Mouse (Mus musculus) ES-Bruce4 (cell line): ENCODE measurements at regions not wholly inside any gene's neighbourhood (a gene's known extent, or its start where the extent isn't known, plus 50 kb on each side); places are given as distances from the start of the nearest gene placed in this dataset.

Source experiments
- H3K27ac ChIP-seq: 2 replicates; pipeline ENCODE4 v1.5.1; 2012; ENCODE audit warnings: low read length, inconsistent platforms; ENCODE audit not compliant: insufficient read depth
- H3K27me3 ChIP-seq: 2 replicates; pipeline ENCODE4 v1.6.1; 2012; ENCODE audit warnings: mild to moderate bottlenecking, low read length, inconsistent platforms; ENCODE audit not compliant: control insufficient read depth, poor library complexity, insufficient read depth, severe bottlenecking
- H3K36me3 ChIP-seq: 2 replicates; pipeline ENCODE4 v1.6.1; 2012; ENCODE audit warnings: inconsistent platforms, mild to moderate bottlenecking, low read length, moderate library complexity; ENCODE audit not compliant: control insufficient read depth, poor library complexity, insufficient read depth, severe bottlenecking
- H3K4me1 ChIP-seq: one replicate; pipeline ENCODE4 v1.8.1; 2011; ENCODE audit warnings: low read length; ENCODE audit not compliant: control insufficient read depth, insufficient read depth
- H3K4me3 ChIP-seq: 2 replicates; pipeline ENCODE4 v1.5.1; 2011; ENCODE audit warnings: low read depth, mild to moderate bottlenecking, low read length
- H3K9ac ChIP-seq: 2 replicates; pipeline ENCODE4 v1.6.1; 2012; ENCODE audit warnings: low read depth, mild to moderate bottlenecking, inconsistent platforms; ENCODE audit not compliant: poor library complexity, severe bottlenecking
- H3K9me3 ChIP-seq: replicated peaks from 2 replicates; pipeline ENCODE4 v1.6.1; 2012; ENCODE audit warnings: mild to moderate bottlenecking, low read length, inconsistent platforms; ENCODE audit not compliant: control insufficient read depth, poor library complexity, insufficient read depth, severe bottlenecking
- CTCF ChIP-seq: IDR thresholded peaks from one replicate; pipeline ENCODE4 v1.8.1; 2011; ENCODE audit warnings: low read depth, low read length
- EP300 ChIP-seq: IDR thresholded peaks from 2 replicates; pipeline ENCODE4 v1.6.1; 2011; ENCODE audit warnings: low read depth, low read length; ENCODE audit not compliant: insufficient read depth
- POLR2A ChIP-seq: IDR thresholded peaks from one replicate; pipeline ENCODE4 v1.8.1; 2011; ENCODE audit warnings: low read length; ENCODE audit not compliant: insufficient read depth

DNA sequence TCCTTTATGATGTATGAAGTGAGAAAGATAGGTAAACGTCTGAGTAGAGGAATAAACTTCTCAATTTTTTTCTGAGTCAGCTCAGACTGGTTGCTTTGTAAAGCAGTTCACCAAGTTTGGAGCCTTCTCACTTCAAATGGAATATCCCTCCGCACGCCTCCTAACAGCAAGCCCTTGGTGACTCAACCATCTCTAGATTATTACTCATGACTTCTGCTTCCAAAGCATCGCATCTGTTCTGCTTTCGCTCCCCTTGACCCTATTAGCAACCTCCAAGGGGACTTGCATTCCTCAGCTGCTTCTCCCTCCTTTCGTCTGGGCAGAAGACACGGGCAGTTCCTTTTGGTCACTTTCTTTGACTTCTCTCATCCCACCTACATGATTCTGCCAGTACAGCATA lies 214.9 kb downstream of the Gm5426 start:
- no peak for TF ChIP-seq EP300
- TF ChIP-seq CTCF = no peak
- TF ChIP-seq POLR2A = no peak
- Histone ChIP-seq H3K9ac (no peak overlapping the region), H3K36me3 (no peaks in the 10 kb centered on the region), H3K27me3 (no peaks in the 10 kb centered on the region), H3K9me3 (no peaks in the 10 kb centered on the region), H3K4me1 (no peaks in the 10 kb centered on the region), H3K27ac (no peak overlapping the region), H3K4me3 (no peak overlapping the region)

DNA sequence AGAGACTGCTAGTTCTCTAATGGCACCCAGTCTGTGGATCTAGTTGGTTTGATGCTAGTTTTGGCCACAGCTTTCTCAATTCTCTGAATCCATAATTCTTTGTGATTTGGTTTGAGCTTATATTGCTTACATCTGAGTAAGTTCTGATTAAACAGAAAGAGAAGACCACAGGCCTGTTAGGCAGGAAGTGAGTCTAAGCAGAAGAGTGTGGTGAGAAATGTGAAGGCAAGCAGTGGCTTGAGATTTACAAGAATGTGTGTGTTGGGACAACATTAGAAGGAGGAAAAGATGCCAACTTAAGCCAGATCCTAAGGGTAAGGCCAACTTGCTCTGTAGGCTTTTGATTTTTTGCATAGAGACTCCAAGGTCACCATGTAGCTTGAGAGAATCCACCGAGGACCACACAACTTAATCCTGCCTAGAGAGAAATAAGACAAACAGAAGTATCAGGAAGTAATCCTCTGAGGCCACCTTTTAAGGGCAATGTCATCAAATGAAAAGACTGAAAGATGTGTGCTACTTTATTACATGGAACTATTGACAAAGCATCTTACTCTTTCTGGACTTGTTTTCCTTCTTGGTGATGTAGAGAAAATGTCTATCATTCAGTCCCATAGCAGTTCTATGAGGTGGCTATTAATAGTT lies 220.7 kb downstream of the Gm5426 start:
- Histone ChIP-seq H3K27ac (no peak overlapping the region), H3K9ac (no peak overlapping the region), H3K36me3 (no peaks in the 10 kb centered on the region), H3K4me3 (no peak overlapping the region), H3K27me3 (no peaks in the 10 kb centered on the region), H3K4me1 (no peaks in the 10 kb centered on the region), H3K9me3 (no peaks in the 10 kb centered on the region)
- no peak for TF ChIP-seq POLR2A
- TF ChIP-seq EP300 = no peak
- no peak for TF ChIP-seq CTCF

GRCm38 (mm10) chr10:96357632-96358031 lies 221.2 kb downstream of the Gm5426 start:
- TF ChIP-seq CTCF = no peak
- no peak for TF ChIP-seq EP300
- no peak for TF ChIP-seq POLR2A
- no peaks in the 10 kb centered on the region for H3K9me3 ChIP-seq
- no peaks in the 10 kb centered on the region for H3K27me3 ChIP-seq
- H3K9ac ChIP-seq = no peak overlapping the region
- no peaks in the 10 kb centered on the region for H3K4me1 ChIP-seq
- H3K27ac ChIP-seq = no peak overlapping the region
- no peak overlapping the region for H3K4me3 ChIP-seq
- H3K36me3 ChIP-seq = no peaks in the 10 kb centered on the region

GRCm38 (mm10) chr10:96358984-96359383 lies 222.6 kb downstream of the Gm5426 start:
- Histone ChIP-seq H3K27ac (no peak overlapping the region), H3K4me3 (no peak overlapping the region), H3K4me1 (no peaks in the 10 kb centered on the region), H3K9me3 (no peaks in the 10 kb centered on the region), H3K36me3 (no peaks in the 10 kb centered on the region), H3K9ac (no peak overlapping the region), H3K27me3 (no peaks in the 10 kb centered on the region)
- TF ChIP-seq POLR2A = no peak
- TF ChIP-seq EP300 = no peak
- no peak for TF ChIP-seq CTCF

DNA sequence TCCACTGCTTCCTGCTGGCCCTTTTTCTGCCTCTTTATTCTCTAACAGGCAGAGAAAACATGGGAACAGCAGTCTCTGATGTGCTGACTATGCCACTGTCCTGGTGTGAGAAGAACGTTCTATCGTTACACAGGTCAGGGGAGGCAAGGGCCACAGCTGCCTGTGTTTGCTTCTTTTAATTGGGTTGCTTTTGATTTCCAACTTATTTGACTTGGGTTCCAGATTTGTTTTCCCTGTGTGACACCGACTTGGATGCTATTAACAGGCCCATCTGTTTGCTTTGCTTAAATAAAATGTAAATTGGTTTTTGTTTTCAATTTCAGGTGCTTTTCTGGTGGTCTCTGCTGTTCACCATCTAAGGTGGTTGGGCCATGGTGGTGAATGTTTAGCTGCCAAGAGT lies 225.8 kb downstream of the Gm5426 start:
- Histone ChIP-seq H3K9me3 (no peaks in the 10 kb centered on the region), H3K9ac (no peak overlapping the region), H3K27me3 (no peaks in the 10 kb centered on the region), H3K36me3 (no peaks in the 10 kb centered on the region), H3K27ac (no peak overlapping the region), H3K4me1 (no peaks in the 10 kb centered on the region), H3K4me3 (no peak overlapping the region)
- TF ChIP-seq POLR2A = no peak

GRCm38 (mm10) chr10:96363867-96364266 lies 227.5 kb downstream of the Gm5426 start:
- TF ChIP-seq POLR2A = no peak
- TF ChIP-seq CTCF = no peak
- no peak for TF ChIP-seq EP300
- Histone ChIP-seq H3K27me3 (no peaks in the 10 kb centered on the region), H3K4me1 (no peaks in the 10 kb centered on the region), H3K36me3 (no peaks in the 10 kb centered on the region), H3K9me3 (peaks cover 3% of the 10 kb centered on the region; the same call in 1 of the 2 replicates), H3K4me3 (no peak overlapping the region), H3K27ac (no peak overlapping the region), H3K9ac (no peak overlapping the region)
